In the genomic region with DNA sequence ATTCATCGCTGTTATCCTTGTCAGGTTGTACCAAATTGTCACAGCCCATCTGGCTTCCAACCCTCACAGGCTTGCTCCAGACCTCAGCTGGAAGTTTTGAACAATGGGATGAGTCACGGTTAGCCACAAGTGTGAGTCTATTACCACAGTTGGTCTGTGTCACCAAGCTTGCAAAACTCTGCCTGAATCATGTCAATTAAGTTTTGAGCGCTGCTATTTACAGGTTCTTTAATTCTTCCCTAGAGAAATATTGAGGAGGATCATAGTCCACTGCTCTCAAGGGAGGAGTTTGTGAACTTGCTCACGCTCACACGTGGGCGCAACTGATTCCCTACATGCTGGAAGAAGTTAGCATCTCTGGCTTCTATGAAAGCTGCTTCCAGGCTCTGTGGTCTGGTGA, we compare ENCODE assay signal across 14 mouse cellular contexts.
DNase-seq lines count a peak whose midpoint lies in the region; ATAC-seq lines count a peak whose summit lies in the region.
"Had no signal": no experiment of that assay in that cellular context is flagged by ENCODE, and none has a peak within 500 bp of the region (broad histone marks: within the 10 kb centered on the region; RNA-seq: fewer than 3 reads in every experiment).

No protein-coding gene starts in this region.

- H3K9ac ChIP-seq in hindbrain, embryonic 16.5 days (ENCODE audit: low read depth, low read length), result no peak overlapping the region
- H3K9ac ChIP-seq: forebrain, embryonic 13.5 days; liver, embryonic 13.5 days had no signal

- H3K9me3 ChIP-seq in hindbrain, embryonic 16.5 days (ENCODE audit: control insufficient read depth, low read length), result no peaks in the 10 kb centered on the region
- H3K9me3 ChIP-seq: forebrain, embryonic 13.5 days; liver, embryonic 13.5 days had no signal

- H3K36me3 ChIP-seq in hindbrain, embryonic 16.5 days (ENCODE audit: control insufficient read depth, insufficient read depth, low read length), result no peaks in the 10 kb centered on the region
- H3K36me3 ChIP-seq: liver, embryonic 13.5 days had no signal

- WGBS in hindbrain, embryonic 16.5 days, result 69% methylated on average over 6 of the region's 6 CpGs

- no peak overlapping the region for H3K4me3 ChIP-seq in hindbrain, embryonic 16.5 days (ENCODE audit: low read length)
- H3K4me3 ChIP-seq: forebrain, embryonic 13.5 days; left cerebral cortex, adult 2 months; liver, embryonic 13.5 days had no signal

- no peak for ATAC-seq in hindbrain, embryonic 16.5 days
- ATAC-seq: forebrain, embryonic 13.5 days had no signal

- no peak overlapping the region for H3K4me2 ChIP-seq in hindbrain, embryonic 16.5 days (ENCODE audit: low read length)
- H3K4me2 ChIP-seq: forebrain, embryonic 13.5 days; liver, embryonic 13.5 days had no signal

- 0 out of 2 replicates have a peak, but pooled peaks cover 2% of the 10 kb centered on the region for H3K4me1 ChIP-seq in hindbrain, embryonic 16.5 days (ENCODE audit: control insufficient read depth, insufficient read depth, low read depth, low read length)
- H3K4me1 ChIP-seq: liver, embryonic 13.5 days had no signal

- no peak overlapping the region for H3K27ac ChIP-seq in hindbrain, embryonic 16.5 days (ENCODE audit: low read depth, low read length)
- H3K27ac ChIP-seq: forebrain, embryonic 13.5 days; left cerebral cortex, adult 2 months; liver, embryonic 13.5 days had no signal

- DNase-seq in right cerebral cortex, adult 18-20 months, result peak; percentile 42
- no peak for DNase-seq in right cerebral cortex, postnatal 10 days (ENCODE audit: low spot score in 2 of 2)
- peak; percentile 2 to 24 for DNase-seq in adrenal gland, postnatal 36 days
- peak; percentile 44 for DNase-seq in layer of hippocampus, adult 9-11 months
- DNase-seq in kidney, adult 8-10 months, result no peak
- DNase-seq in cerebellum, adult 11 months, result no peak
- DNase-seq: embryo, embryonic 11 days; kidney, adult 18-20 months; liver, embryonic 13.5 days; lung, postnatal 4 days; thymus, postnatal 36 days had no signal

- H3K27me3 ChIP-seq in hindbrain, embryonic 16.5 days (replicated peaks; ENCODE audit: control insufficient read depth, insufficient read depth, low read length), result no peaks in the 10 kb centered on the region
- H3K27me3 ChIP-seq: liver, embryonic 13.5 days had no signal

Comparison
In these comparisons a context has a peak if more than half of its experiments do, and no peak if none do; other contexts are left out.
1. DNase-seq: peak in right cerebral cortex, adult 18-20 months (single experiment), adrenal gland, postnatal 36 days (2 of 2) and layer of hippocampus, adult 9-11 months (single experiment); none in right cerebral cortex, postnatal 10 days (0 of 2), kidney, adult 8-10 months (0 of 2) and cerebellum, adult 11 months (single experiment).